Mouse (Mus musculus): ENCODE data around the gene Gm5072.
"Not testable (repeated sequence)": the region's sequence is repeated elsewhere in the genome, so short reads cannot be mapped to it uniquely, and the experiment has no call there.

The Gm5072 gene

GRCm38 (mm10) chrX:91392200-91392599 is at the start of gene Gm5072:
Gm5072 (plus strand) TSS chrX:91392500.
- not testable (repeated sequence) for DNase-seq
